ENCODE assay signal across 21 mouse cellular contexts in genomic region chr3:38722606-38723005, GRCm38 (mm10).
DNase-seq lines count a peak whose midpoint lies in the region; ATAC-seq lines count a peak whose summit lies in the region.
"Had no signal": no experiment of that assay in that cellular context is flagged by ENCODE, and none has a peak within 500 bp of the region (broad histone marks: within the 10 kb centered on the region; RNA-seq: fewer than 3 reads in every experiment).

No protein-coding gene starts in this region.

- ATAC-seq in megakaryocyte progenitor cell, adult 5-6 weeks (replicated peaks; ENCODE audit: poor library complexity) = peak; percentile 88
- ATAC-seq: forebrain, embryonic 13.5 days; forebrain, embryonic 16.5 days; hindbrain, postnatal 0 days; inflammation-experienced regulatory T-cells, adult 6 months; intestine, embryonic 16.5 days had no signal

- peak; percentile 2 for DNase-seq in embryo, embryonic 10 days (ENCODE audit: low spot score)
- no peak for DNase-seq in embryo, embryonic 10.5 days (ENCODE audit: low spot score)
- peak; percentile 28 for DNase-seq in thymus, postnatal 0 days (ENCODE audit: low spot score)
- DNase-seq in thymus, postnatal 10 days (ENCODE audit: low spot score in 2 of 2) = no peak
- no peak for DNase-seq in heart, postnatal 36 days
- DNase-seq: adrenal gland, adult 8-10 months; adrenal gland, postnatal 25 days; B cell, adult 2 months; cerebellum, adult 11-12 months; cerebellum, adult 8-10 months; cerebellum, postnatal 10 days; cerebellum, postnatal 36 days; gastrocnemius, postnatal 10 days; gastrocnemius, postnatal 36 days; heart, adult 11 months had no signal

- intact Hi-C loops in heart, postnatal 36 days (cut with DNase I) = no loop called here

Comparison
In these comparisons a context has a peak if more than half of its experiments do, and no peak if none do; other contexts are left out.
1. DNase-seq: peak in embryo, embryonic 10 days (single experiment) and thymus, postnatal 0 days (single experiment); none in embryo, embryonic 10.5 days (single experiment), thymus, postnatal 10 days (0 of 2) and heart, postnatal 36 days (0 of 2).